Mouse (Mus musculus): Measurements from ENCODE around the gene Col9a1.

DNA sequence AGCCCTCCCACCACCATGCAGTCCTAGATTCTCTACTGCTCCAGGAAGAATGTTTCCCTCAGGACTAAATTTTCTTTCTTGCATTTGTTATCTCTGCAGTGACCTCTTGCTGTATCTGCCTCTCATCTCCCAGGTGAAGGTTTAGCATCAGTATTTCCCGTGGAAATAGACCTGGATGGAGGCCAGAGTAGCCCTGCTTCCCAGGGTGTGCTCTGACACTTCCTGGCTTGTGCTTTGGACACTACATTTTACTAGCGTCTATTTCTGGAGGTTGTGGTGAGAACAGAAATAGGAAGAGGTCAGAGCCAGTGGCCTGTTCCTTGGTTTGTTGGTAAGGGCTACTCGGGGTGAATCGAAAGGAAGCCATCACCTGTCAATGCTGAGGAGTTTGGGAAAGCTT is 16.7 kb downstream of the Col9a1 start:
- TF ChIP-seq POLR2A (IDR thresholded peaks at IDR 0.05; ENCODE audit: low read depth, low read length) (no peak), CTCF (IDR thresholded peaks at IDR 0.05; ENCODE audit: borderline replicate concordance, insufficient read depth, low read length) (no peak)
